24 mouse cellular contexts compared by ENCODE assay signal in the genomic region with DNA sequence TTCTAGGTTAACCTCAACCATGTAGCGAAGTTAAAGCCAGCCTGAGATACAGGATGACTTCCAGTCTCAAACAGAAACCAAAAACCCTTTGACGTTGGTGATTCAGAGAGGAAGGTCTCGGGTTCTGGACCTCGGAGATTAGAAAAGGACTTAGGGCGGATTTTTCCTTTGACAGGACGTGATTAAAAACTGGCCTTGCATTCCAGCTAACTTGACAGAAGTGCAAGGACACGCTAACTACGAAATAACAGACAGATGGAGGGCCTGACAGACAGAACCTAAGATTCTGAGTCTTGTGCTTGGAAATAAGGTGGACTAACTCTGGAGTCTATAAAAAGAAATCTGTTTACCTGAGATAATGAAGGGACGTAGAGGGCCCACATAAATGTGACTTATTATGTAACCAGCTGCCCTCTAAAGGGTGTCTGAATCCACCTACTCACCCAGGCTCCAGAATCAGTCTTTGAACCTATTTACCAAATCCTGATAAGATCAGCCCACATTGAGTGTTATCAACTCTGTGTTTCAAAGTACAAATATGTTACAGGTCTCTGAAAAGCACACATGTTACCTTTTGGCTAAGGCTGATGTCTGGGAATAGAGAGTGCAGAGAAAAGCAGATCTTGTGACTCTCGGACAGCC. TPM values are rescaled to one million over a fixed set of nuclear protein-coding genes. Genes with fewer than 3 reads are reported as not detected.
DNase-seq lines count a peak whose midpoint lies in the region; ATAC-seq and TF ChIP-seq lines count a peak whose summit lies in the region.
"Had no signal": no experiment of that assay in that cellular context is flagged by ENCODE, and none has a peak within 500 bp of the region (broad histone marks: within the 10 kb centered on the region; RNA-seq: fewer than 3 reads in every experiment).

No protein-coding gene starts in this region.

- no peak overlapping the region for H3K4me2 ChIP-seq in liver, embryonic 14.5 days (ENCODE audit: low read depth)
- no peak overlapping the region for H3K4me2 ChIP-seq in stomach, embryonic 15.5 days
- H3K4me2 ChIP-seq in forebrain, embryonic 11.5 days (ENCODE audit: low read depth, low read length, severe bottlenecking) = no peak overlapping the region
- no peak overlapping the region for H3K4me2 ChIP-seq in kidney, embryonic 14.5 days (replicated peaks; ENCODE audit: low read depth, low read length)
- H3K4me2 ChIP-seq: embryonic facial prominence, embryonic 15.5 days; forebrain, embryonic 15.5 days; heart, embryonic 13.5 days; limb, embryonic 12.5 days; lung, embryonic 14.5 days; midbrain, embryonic 12.5 days had no signal

- TF ChIP-seq POLR2A in liver, adult 2 months (IDR thresholded peaks at IDR 0.05; ENCODE audit: extremely low read depth, insufficient read depth, low read length) = no peak

- TF ChIP-seq EP300 in liver, embryonic 14.5 days (IDR thresholded peaks at IDR 0.05; ENCODE audit: low read depth) = no peak

- peaks cover 9% of the 10 kb centered on the region; the same call in 1 of the 2 replicates for H3K4me1 ChIP-seq in liver, adult 2 months (ENCODE audit: control insufficient read depth, insufficient read depth, low read length)
- peaks cover 0 to 5% of the 10 kb centered on the region in 2 experiments; a peak in 1 of 4 replicates for H3K4me1 ChIP-seq in liver, embryonic 14.5 days (replicated peaks; ENCODE audit: control insufficient read depth in 2 of 2, insufficient read depth in 2 of 2, low read length in 1 of 2)
- no peaks in the 10 kb centered on the region for H3K4me1 ChIP-seq in stomach, embryonic 15.5 days
- H3K4me1 ChIP-seq in forebrain, embryonic 11.5 days (replicated peaks; ENCODE audit: control insufficient read depth, insufficient read depth, low read length) = no peaks in the 10 kb centered on the region
- H3K4me1 ChIP-seq in kidney, embryonic 14.5 days (ENCODE audit: control insufficient read depth, insufficient read depth, low read length) = no peaks in the 10 kb centered on the region
- H3K4me1 ChIP-seq: embryonic facial prominence, embryonic 15.5 days; forebrain, embryonic 15.5 days; heart, embryonic 13.5 days; limb, embryonic 12.5 days; midbrain, embryonic 12.5 days had no signal

- H3K9me3 ChIP-seq in liver, embryonic 14.5 days (ENCODE audit: control insufficient read depth, low read length) = no peaks in the 10 kb centered on the region
- H3K9me3 ChIP-seq in stomach, embryonic 15.5 days = no peaks in the 10 kb centered on the region
- no peaks in the 10 kb centered on the region for H3K9me3 ChIP-seq in forebrain, embryonic 11.5 days (ENCODE audit: control insufficient read depth, low read length)
- H3K9me3 ChIP-seq in kidney, embryonic 14.5 days (ENCODE audit: control insufficient read depth, low read length) = no peaks in the 10 kb centered on the region
- H3K9me3 ChIP-seq: embryonic facial prominence, embryonic 15.5 days; forebrain, embryonic 15.5 days; G1E; heart, embryonic 13.5 days; limb, embryonic 12.5 days; midbrain, embryonic 12.5 days had no signal

- H3K27me3 ChIP-seq in liver, adult 2 months (ENCODE audit: control insufficient read depth, insufficient read depth, low read length) = no peaks in the 10 kb centered on the region
- no peaks in the 10 kb centered on the region for H3K27me3 ChIP-seq in liver, embryonic 14.5 days (ENCODE audit: control insufficient read depth, insufficient read depth, low read length)
- no peaks in the 10 kb centered on the region for H3K27me3 ChIP-seq in stomach, embryonic 15.5 days (replicated peaks)
- H3K27me3 ChIP-seq in forebrain, embryonic 11.5 days (ENCODE audit: control insufficient read depth, insufficient read depth, low read length) = no peaks in the 10 kb centered on the region
- no peaks in the 10 kb centered on the region for H3K27me3 ChIP-seq in kidney, embryonic 14.5 days (ENCODE audit: control insufficient read depth, insufficient read depth, low read length)
- H3K27me3 ChIP-seq: CH12.LX; embryonic facial prominence, embryonic 15.5 days; forebrain, embryonic 15.5 days; heart, embryonic 13.5 days; midbrain, embryonic 12.5 days had no signal

- peak overlapping the region; percentile 91 for H3K27ac ChIP-seq in liver, adult 2 months (replicated peaks; ENCODE audit: insufficient read depth, low read depth, low read length)
- no peak overlapping the region; the same call in 1 of the 2 replicates for H3K27ac ChIP-seq in liver, embryonic 14.5 days
- H3K27ac ChIP-seq in stomach, embryonic 15.5 days = 0 out of 2 replicates have a peak overlapping the region, but pooled peaks have one; percentile 28
- H3K27ac ChIP-seq in forebrain, embryonic 11.5 days (ENCODE audit: low read depth, low read length) = no peak overlapping the region
- H3K27ac ChIP-seq in kidney, embryonic 14.5 days (ENCODE audit: low read depth, low read length) = no peak overlapping the region
- H3K27ac ChIP-seq: embryonic facial prominence, embryonic 15.5 days; forebrain, embryonic 15.5 days; heart, adult 2 months; heart, embryonic 13.5 days; hindbrain, postnatal 0 days; limb, embryonic 12.5 days; midbrain, embryonic 12.5 days had no signal

- peak overlapping the region; percentile 54 for H3K9ac ChIP-seq in liver, adult 2 months (ENCODE audit: low read depth, low read length)
- no peak overlapping the region for H3K9ac ChIP-seq in liver, embryonic 14.5 days (replicated peaks)
- no peak overlapping the region for H3K9ac ChIP-seq in stomach, embryonic 15.5 days
- no peak overlapping the region for H3K9ac ChIP-seq in forebrain, embryonic 11.5 days (ENCODE audit: low read length)
- H3K9ac ChIP-seq in kidney, embryonic 14.5 days (ENCODE audit: low read depth, low read length) = no peak overlapping the region
- H3K9ac ChIP-seq: embryonic facial prominence, embryonic 15.5 days; forebrain, embryonic 15.5 days; heart, embryonic 13.5 days; limb, embryonic 12.5 days; lung, embryonic 14.5 days; midbrain, embryonic 12.5 days had no signal

- no peaks in the 10 kb centered on the region for H3K79me2 ChIP-seq in liver, adult 2 months (ENCODE audit: control insufficient read depth, insufficient read depth, low read length)

- H3K36me3 ChIP-seq in liver, adult 2 months (ENCODE audit: control insufficient read depth, insufficient read depth, low read length) = no peaks in the 10 kb centered on the region
- no peaks in the 10 kb centered on the region for H3K36me3 ChIP-seq in liver, embryonic 14.5 days (replicated peaks; ENCODE audit: control insufficient read depth, insufficient read depth, low read depth)
- H3K36me3 ChIP-seq in stomach, embryonic 15.5 days = no peaks in the 10 kb centered on the region
- no peaks in the 10 kb centered on the region for H3K36me3 ChIP-seq in forebrain, embryonic 11.5 days (ENCODE audit: control insufficient read depth, insufficient read depth, low read length)
- H3K36me3 ChIP-seq in kidney, embryonic 14.5 days (ENCODE audit: control insufficient read depth, insufficient read depth, low read length) = no peaks in the 10 kb centered on the region
- H3K36me3 ChIP-seq: embryonic facial prominence, embryonic 15.5 days; forebrain, embryonic 15.5 days; G1E; heart, embryonic 13.5 days; limb, embryonic 12.5 days; midbrain, embryonic 12.5 days had no signal

- 0 out of 2 replicates have a peak overlapping the region, but pooled peaks have one; percentile 7 for H3K4me3 ChIP-seq in liver, adult 2 months (ENCODE audit: insufficient read depth, low read depth, low read length)
- H3K4me3 ChIP-seq in liver, embryonic 14.5 days (ENCODE audit: insufficient read depth in 1 of 2, low read depth in 2 of 2, low read length in 2 of 2) = no peak overlapping the region
- H3K4me3 ChIP-seq in stomach, embryonic 15.5 days (replicated peaks) = no peak overlapping the region
- H3K4me3 ChIP-seq in forebrain, embryonic 11.5 days (ENCODE audit: low read depth, low read length) = no peak overlapping the region
- H3K4me3 ChIP-seq in kidney, embryonic 14.5 days (ENCODE audit: low read length) = no peak overlapping the region
- H3K4me3 ChIP-seq: embryonic facial prominence, embryonic 15.5 days; forebrain, embryonic 15.5 days; heart, adult 2 months; heart, embryonic 13.5 days; limb, embryonic 12.5 days; midbrain, embryonic 12.5 days had no signal

- TF ChIP-seq CTCF in liver, adult 2 months (IDR thresholded peaks at IDR 0.05; ENCODE audit: low read depth, low read length) = no peak
- no peak for TF ChIP-seq CTCF in liver, embryonic 14.5 days (IDR thresholded peaks at IDR 0.05; ENCODE audit: low read depth)

- DNase-seq in liver, adult 2 months (ENCODE audit: extremely low read depth, low read depth, low spot score) = peak; percentile 97
- DNase-seq in liver = no peak
- peak; percentile 10 to 24 (median 23) for DNase-seq in liver, embryonic 14.5 days (ENCODE audit: low read depth in 3 of 3, low spot score in 3 of 3)
- DNase-seq in frontal cortex, postnatal 25 days (ENCODE audit: low spot score in 2 of 2) = no peak
- DNase-seq in forebrain, embryonic 11.5 days (ENCODE audit: low spot score) = no peak
- DNase-seq: B cell, adult 2 months; cerebellum, adult 9-10 months; gastrocnemius, postnatal 14 days; heart, adult 2 months; heart, postnatal 14 days; kidney, adult 18-20 months; kidney, postnatal 10 days; lung, embryonic 14.5 days; right cerebral cortex, postnatal 25 days had no signal

- 20% methylated on average over 10 of the region's 10 CpGs for WGBS in liver, adult 2 months
- WGBS in liver, embryonic 14.5 days (ENCODE audit: insufficient replicate concordance) = 40% methylated on average over 10 of the region's 10 CpGs
- WGBS in stomach, embryonic 15.5 days = 41% methylated on average over 10 of the region's 10 CpGs
- 74% methylated on average over 10 of the region's 10 CpGs for WGBS in forebrain, embryonic 11.5 days
- 72% methylated on average over 10 of the region's 10 CpGs for WGBS in kidney, embryonic 14.5 days

- ATAC-seq in liver, embryonic 14.5 days (ENCODE audit: insufficient read depth) = peak; percentile 48; the same call in 1 of the 2 replicates
- peak; percentile 83; the same call in 1 of the 2 replicates for ATAC-seq in stomach, embryonic 15.5 days (ENCODE audit: insufficient read depth, low FRiP score, low read depth)
- no peak for ATAC-seq in forebrain, embryonic 11.5 days (replicated peaks; ENCODE audit: low FRiP score)
- no peak for ATAC-seq in kidney, embryonic 14.5 days (ENCODE audit: low FRiP score, low TSS enrichment)
- ATAC-seq: forebrain, embryonic 15.5 days; hindbrain, postnatal 0 days had no signal

RNA-seq across cellular contexts. Expression of a gene that starts 18.3 kb away (rescaled TPM):
- 14.7 and 18.1 TPM in 2 replicates for total RNA-seq in liver, adult 2 months (2014; rRNA removed)
- polyA plus RNA-seq in liver, adult 2 months (2012; rRNA removed) = 2.8 and 3.5 TPM in 2 replicates
- polyA plus RNA-seq in liver, embryonic 14.5 days (2012; rRNA removed) = 0.44 and 0.51 TPM in 2 replicates
- polyA plus RNA-seq in liver, embryonic 14.5 days (2014; fragmentation: Nextera tagmentation; extraction: Ambion mirVana) = 0.91 and 1.2 TPM in 2 replicates
- polyA plus RNA-seq in stomach, embryonic 15.5 days (2015; fragmentation: Nextera tagmentation; extraction: Ambion mirVana) = 7.9 and 9.0 TPM in 2 replicates
- 2.8 and 3.8 TPM in 2 replicates for polyA plus RNA-seq in forebrain, embryonic 11.5 days (2014; fragmentation: Nextera tagmentation; extraction: Ambion mirVana)
- 3.4 and 6.9 TPM in 2 replicates for polyA plus RNA-seq in kidney, embryonic 14.5 days (2014; fragmentation: Nextera tagmentation; extraction: Ambion mirVana)
- total RNA-seq: CH12.LX had no signal
- polyA plus RNA-seq: G1E had no signal

Comparison
In these comparisons a context has a peak if more than half of its experiments do, and no peak if none do; other contexts are left out.
1. DNase-seq: peak in liver, adult 2 months (single experiment) and liver, embryonic 14.5 days (3 of 3); none in liver (single experiment), frontal cortex, postnatal 25 days (0 of 2) and forebrain, embryonic 11.5 days (single experiment).
2. H3K27ac ChIP-seq: peak in liver, adult 2 months (single experiment) and stomach, embryonic 15.5 days (single experiment); none in liver, embryonic 14.5 days (single experiment), forebrain, embryonic 11.5 days (single experiment) and kidney, embryonic 14.5 days (single experiment).
3. ATAC-seq: peak in liver, embryonic 14.5 days (single experiment) and stomach, embryonic 15.5 days (single experiment); none in forebrain, embryonic 11.5 days (single experiment) and kidney, embryonic 14.5 days (single experiment).